Mouse (Mus musculus): ENCODE results near the gene App. TPM values are rescaled to one million over a fixed set of nuclear protein-coding genes. Genes with fewer than 3 reads are reported as not detected.

The App gene
- polyA plus RNA-seq, 1 experiment from 2014 or later: 323 TPM

- no peaks in the 10 kb centered on the region for H3K9me3 ChIP-seq
- ATAC-seq (ENCODE audit: low FRiP score, low read depth): no peak
- no peaks in the 10 kb centered on the region for H3K27me3 ChIP-seq (replicated peaks)
- 88% methylated on average over 5 of the region's 5 CpGs for WGBS
- no peak overlapping the region for H3K27ac ChIP-seq
- peaks cover 31% of the 10 kb centered on the region for H3K36me3 ChIP-seq
- H3K4me2 ChIP-seq (replicated peaks): no peak overlapping the region
- H3K4me1 ChIP-seq: peaks cover 9% of the 10 kb centered on the region; the same call in 1 of the 2 replicates
- H3K9ac ChIP-seq: no peak overlapping the region
- H3K4me3 ChIP-seq: no peak overlapping the region
Measured at GRCm38 (mm10) chr16:85033747-85034146, 139.8 kb downstream of the App start.

GRCm38 (mm10) chr16:85030810-85031209, 142.8 kb downstream of the App start:
- Histone ChIP-seq H3K27me3 (replicated peaks) (no peaks in the 10 kb centered on the region), H3K4me2 (replicated peaks) (no peak overlapping the region), H3K9me3 (no peaks in the 10 kb centered on the region), H3K27ac (no peak overlapping the region), H3K36me3 (peaks cover 36% of the 10 kb centered on the region), H3K4me3 (no peak overlapping the region), H3K4me1 (no peaks in the 10 kb centered on the region), H3K9ac (no peak overlapping the region)
- WGBS: 64% methylated on average over 12 of the region's 12 CpGs
- ATAC-seq (ENCODE audit: low FRiP score, low read depth): no peak

GRCm38 (mm10) chr16:85028396-85028795, 145.2 kb downstream of the App start:
- WGBS: 90% methylated on average over 4 of the region's 4 CpGs
- Histone ChIP-seq H3K27me3 (replicated peaks) (no peaks in the 10 kb centered on the region), H3K27ac (no peak overlapping the region), H3K36me3 (peaks cover 57% of the 10 kb centered on the region), H3K4me1 (no peaks in the 10 kb centered on the region), H3K4me2 (replicated peaks) (no peak overlapping the region), H3K9ac (no peak overlapping the region), H3K4me3 (no peak overlapping the region), H3K9me3 (no peaks in the 10 kb centered on the region)
- ATAC-seq (ENCODE audit: low FRiP score, low read depth): no peak

- Histone ChIP-seq H3K9me3 (no peaks in the 10 kb centered on the region), H3K4me3 (no peak overlapping the region), H3K27ac (no peak overlapping the region), H3K36me3 (peaks cover 39% of the 10 kb centered on the region), H3K4me1 (no peaks in the 10 kb centered on the region), H3K27me3 (replicated peaks) (no peaks in the 10 kb centered on the region), H3K4me2 (replicated peaks) (no peak overlapping the region), H3K9ac (no peak overlapping the region)
- ATAC-seq (ENCODE audit: low FRiP score, low read depth): no peak
- 91% methylated on average over 8 of the region's 8 CpGs for WGBS
Measured at GRCm38 (mm10) chr16:85024706-85025105, 148.9 kb downstream of the App start.

GRCm38 (mm10) chr16:85023106-85023505, 150.5 kb downstream of the App start:
- H3K27ac ChIP-seq: no peak overlapping the region
- WGBS: 86% methylated on average over 3 of the region's 3 CpGs
- no peak for ATAC-seq (ENCODE audit: low FRiP score, low read depth)
- H3K4me3 ChIP-seq: no peak overlapping the region
- H3K27me3 ChIP-seq (replicated peaks): no peaks in the 10 kb centered on the region
- peaks cover 28% of the 10 kb centered on the region for H3K36me3 ChIP-seq
- H3K4me1 ChIP-seq: 0 out of 2 replicates have a peak, but pooled peaks cover 4% of the 10 kb centered on the region
- H3K9me3 ChIP-seq: no peaks in the 10 kb centered on the region
- no peak overlapping the region for H3K9ac ChIP-seq
- no peak overlapping the region for H3K4me2 ChIP-seq (replicated peaks)

GRCm38 (mm10) chr16:85020696-85021323, 152.8 kb downstream of the App start:
- no peak for ATAC-seq (ENCODE audit: low FRiP score, low read depth)
- Histone ChIP-seq H3K36me3 (peaks cover 20% of the 10 kb centered on the region), H3K9me3 (no peaks in the 10 kb centered on the region), H3K4me3 (no peak overlapping the region), H3K4me1 (0 out of 2 replicates have a peak, but pooled peaks cover 4% of the 10 kb centered on the region), H3K27me3 (replicated peaks) (no peaks in the 10 kb centered on the region), H3K27ac (no peak overlapping the region), H3K4me2 (replicated peaks) (no peak overlapping the region), H3K9ac (no peak overlapping the region)
- 89% methylated on average over 9 of the region's 9 CpGs for WGBS

- H3K27me3 ChIP-seq (replicated peaks): no peaks in the 10 kb centered on the region
- 65% methylated on average over 5 of the region's 5 CpGs for WGBS
- H3K36me3 ChIP-seq: peaks cover 15% of the 10 kb centered on the region
- ATAC-seq (ENCODE audit: low FRiP score, low read depth): no peak
- H3K27ac ChIP-seq: no peak overlapping the region
- 0 out of 2 replicates have a peak, but pooled peaks cover 4% of the 10 kb centered on the region for H3K4me1 ChIP-seq
- no peaks in the 10 kb centered on the region for H3K9me3 ChIP-seq
- no peak overlapping the region for H3K4me2 ChIP-seq (replicated peaks)
- no peak overlapping the region for H3K9ac ChIP-seq
- H3K4me3 ChIP-seq: no peak overlapping the region
Measured at GRCm38 (mm10) chr16:85019273-85019672, 154.3 kb downstream of the App start.

- Histone ChIP-seq H3K9me3 (no peaks in the 10 kb centered on the region), H3K9ac (no peak overlapping the region), H3K4me1 (0 out of 2 replicates have a peak, but pooled peaks cover 4% of the 10 kb centered on the region), H3K36me3 (peaks cover 21% of the 10 kb centered on the region), H3K27ac (no peak overlapping the region), H3K4me2 (replicated peaks) (no peak overlapping the region), H3K4me3 (no peak overlapping the region), H3K27me3 (replicated peaks) (no peaks in the 10 kb centered on the region)
- WGBS: 85% methylated on average over 7 of the region's 7 CpGs
- ATAC-seq (ENCODE audit: low FRiP score, low read depth): no peak
Measured at GRCm38 (mm10) chr16:85017845-85018244, 155.7 kb downstream of the App start.

- peaks cover 53% of the 10 kb centered on the region for H3K36me3 ChIP-seq
- H3K9ac ChIP-seq: no peak overlapping the region
- H3K27ac ChIP-seq: no peak overlapping the region
- no peaks in the 10 kb centered on the region for H3K27me3 ChIP-seq (replicated peaks)
- no peak for ATAC-seq (ENCODE audit: low FRiP score, low read depth)
- no peaks in the 10 kb centered on the region for H3K9me3 ChIP-seq
- no peak overlapping the region for H3K4me2 ChIP-seq (replicated peaks)
- 95% methylated on average over 3 of the region's 3 CpGs for WGBS
- no peaks in the 10 kb centered on the region for H3K4me1 ChIP-seq
- no peak overlapping the region for H3K4me3 ChIP-seq
Measured at GRCm38 (mm10) chr16:85012695-85013094, 160.9 kb downstream of the App start.

- no peak for ATAC-seq (ENCODE audit: low FRiP score, low read depth)
- Histone ChIP-seq H3K4me3 (no peak overlapping the region), H3K27me3 (replicated peaks) (no peaks in the 10 kb centered on the region), H3K36me3 (peaks cover 53% of the 10 kb centered on the region), H3K27ac (no peak overlapping the region), H3K4me2 (replicated peaks) (no peak overlapping the region), H3K9me3 (no peaks in the 10 kb centered on the region), H3K4me1 (no peaks in the 10 kb centered on the region), H3K9ac (no peak overlapping the region)
- 94% methylated on average over 5 of the region's 5 CpGs for WGBS
Measured at GRCm38 (mm10) chr16:85012172-85012571, 161.4 kb downstream of the App start.

- Histone ChIP-seq H3K9ac (no peak overlapping the region), H3K4me1 (no peaks in the 10 kb centered on the region), H3K4me2 (replicated peaks) (no peak overlapping the region), H3K4me3 (no peak overlapping the region), H3K27me3 (replicated peaks) (no peaks in the 10 kb centered on the region), H3K9me3 (no peaks in the 10 kb centered on the region), H3K36me3 (peaks cover 55% of the 10 kb centered on the region), H3K27ac (no peak overlapping the region)
- no peak for ATAC-seq (ENCODE audit: low FRiP score, low read depth)
- WGBS: 85% methylated on average over 2 of the region's 2 CpGs
Measured at GRCm38 (mm10) chr16:85010651-85011050, 162.9 kb downstream of the App start.

- H3K4me3 ChIP-seq: no peak overlapping the region
- no peaks in the 10 kb centered on the region for H3K4me1 ChIP-seq
- 83% methylated on average over 9 of the region's 9 CpGs for WGBS
- H3K9me3 ChIP-seq: no peaks in the 10 kb centered on the region
- no peaks in the 10 kb centered on the region for H3K27me3 ChIP-seq (replicated peaks)
- H3K36me3 ChIP-seq: peaks cover 49% of the 10 kb centered on the region
- H3K4me2 ChIP-seq (replicated peaks): no peak overlapping the region
- no peak overlapping the region for H3K27ac ChIP-seq
- H3K9ac ChIP-seq: no peak overlapping the region
- no peak for ATAC-seq (ENCODE audit: low FRiP score, low read depth)
Measured at GRCm38 (mm10) chr16:85008866-85009645, 164.5 kb downstream of the App start.
